Mouse (Mus musculus) CH12.LX (cell line): ENCODE data around the gene Rps6ka5. TPM values are rescaled to one million over a fixed set of nuclear protein-coding genes. Genes with fewer than 3 reads are reported as not detected.

Experiments
- DNase-seq: peaks from one replicate; pipeline ENCODE4 v3.0.0-alpha.2; 2013; ENCODE audit errors: extremely low read depth
- H3K27ac ChIP-seq: 2 replicates; pipeline ENCODE4 v1.5.1; 2012; ENCODE audit warnings: low read depth, mild to moderate bottlenecking, control low read depth, moderate library complexity; ENCODE audit not compliant: insufficient read depth
- H3K27me3 ChIP-seq: replicated peaks from 2 replicates; pipeline ENCODE3; 2012; ENCODE audit warnings: inconsistent platforms
- H3K36me3 ChIP-seq, 2 experiments: replicated peaks in 1 of 2; 2 replicates each; pipeline versions ENCODE3 to v1.6.1; 2012; ENCODE audit warnings: inconsistent platforms in 1 of 2, low read length in 1 of 2, mild to moderate bottlenecking in 1 of 2, mixed read lengths in 1 of 2, moderate library complexity in 1 of 2; ENCODE audit not compliant: control insufficient read depth in 1 of 2, insufficient read depth in 1 of 2
- H3K4me1 ChIP-seq, 2 experiments: 2 replicates each; pipeline ENCODE4 v1.6.1; 2012; ENCODE audit warnings: inconsistent platforms in 1 of 2, moderate library complexity in 1 of 2; ENCODE audit not compliant: insufficient read depth in 2 of 2, control insufficient read depth in 1 of 2
- H3K4me2 ChIP-seq: 2 replicates; pipeline ENCODE4 v1.6.1; 2012; ENCODE audit warnings: low read depth, mild to moderate bottlenecking, control low read depth; ENCODE audit not compliant: poor library complexity, insufficient read depth, severe bottlenecking
- H3K4me3 ChIP-seq, 3 experiments: fragments of 150-350 bp in 1 of 3; sonication (generic) in 1 of 3; replicated peaks in 1 of 3; 2 replicates each; pipeline versions ENCODE3 to v1.5.1; 2011 to 2012; ENCODE audit warnings: low read depth in 2 of 3, low read length in 2 of 3, mild to moderate bottlenecking in 2 of 3, moderate library complexity in 2 of 3, control low read depth in 1 of 3, improper control_type of control experiment in 1 of 3, inconsistent platforms in 1 of 3, mixed read lengths in 1 of 3; ENCODE audit not compliant: poor library complexity in 1 of 3
- H3K79me2 ChIP-seq: replicated peaks from 2 replicates; pipeline ENCODE4 v1.6.1; 2012; ENCODE audit warnings: mild to moderate bottlenecking, moderate library complexity; ENCODE audit not compliant: control insufficient read depth, poor library complexity, insufficient read depth, severe bottlenecking; ENCODE audit errors: extremely low read depth
- H3K9ac ChIP-seq: 2 replicates; pipeline ENCODE4 v1.6.1; 2012; ENCODE audit warnings: low read depth, mild to moderate bottlenecking, control low read depth, moderate library complexity; ENCODE audit not compliant: insufficient read depth
- H3K9me3 ChIP-seq: replicated peaks from 2 replicates; pipeline ENCODE3; 2012; ENCODE audit warnings: low read length, inconsistent platforms, mixed read lengths
- BHLHE40 ChIP-seq: IDR thresholded peaks from 2 replicates; pipeline ENCODE4 v1.6.1; 2011; ENCODE audit warnings: mild to moderate bottlenecking, low read depth, low read length, improper control_type of control experiment
- CHD1 ChIP-seq: IDR thresholded peaks from 2 replicates; pipeline ENCODE4 v1.6.1; 2012; ENCODE audit warnings: low read depth, low read length, improper control_type of control experiment, inconsistent platforms
- CHD2 ChIP-seq: IDR thresholded peaks from 2 replicates; pipeline ENCODE4 v1.6.1; 2011; ENCODE audit warnings: low read length, improper control_type of control experiment
- E2F4 ChIP-seq: IDR thresholded peaks from 2 replicates; pipeline ENCODE4 v1.6.1; 2011; ENCODE audit warnings: low read depth, low read length, improper control_type of control experiment; ENCODE audit not compliant: insufficient replicate concordance
- ELF1 ChIP-seq: IDR thresholded peaks from 2 replicates; pipeline ENCODE4 v1.6.1; 2014; ENCODE audit warnings: low read depth, mild to moderate bottlenecking, inconsistent platforms, low read length, improper control_type of control experiment
- ETS1 ChIP-seq: conservative IDR thresholded peaks from 2 replicates; pipeline ENCODE4 v1.6.1; 2012; ENCODE audit warnings: low read depth, mild to moderate bottlenecking, inconsistent platforms, low read length, improper control_type of control experiment, moderate library complexity
- GABPA ChIP-seq: IDR thresholded peaks from 2 replicates; pipeline ENCODE4 v1.6.1; 2012; ENCODE audit warnings: low read depth, low read length, improper control_type of control experiment, inconsistent platforms; ENCODE audit not compliant: insufficient replicate concordance
- IRF4 ChIP-seq: IDR thresholded peaks from 2 replicates; pipeline ENCODE4 v1.6.1; 2014; ENCODE audit warnings: low read depth, mild to moderate bottlenecking, inconsistent platforms, low read length, improper control_type of control experiment
- JUND ChIP-seq: conservative IDR thresholded peaks from 2 replicates; pipeline ENCODE4 v1.6.1; 2011; ENCODE audit warnings: low read depth, low read length, improper control_type of control experiment
- KAT2A ChIP-seq: IDR thresholded peaks from 2 replicates; pipeline ENCODE4 v1.6.1; 2012; ENCODE audit warnings: low read length, improper control_type of control experiment, inconsistent platforms; ENCODE audit not compliant: insufficient replicate concordance
- MAZ ChIP-seq: IDR thresholded peaks from 2 replicates; pipeline ENCODE4 v1.6.1; 2012; ENCODE audit warnings: low read depth, mild to moderate bottlenecking, inconsistent platforms, low read length, improper control_type of control experiment, moderate library complexity
- MEF2A ChIP-seq: IDR thresholded peaks from 2 replicates; pipeline ENCODE4 v1.6.1; 2014; ENCODE audit warnings: low read depth, mild to moderate bottlenecking, inconsistent platforms, low read length, improper control_type of control experiment, borderline replicate concordance
- MXI1 ChIP-seq: IDR thresholded peaks from 2 replicates; pipeline ENCODE4 v1.6.1; 2011; ENCODE audit warnings: mild to moderate bottlenecking, low read depth, low read length, improper control_type of control experiment
- NELFE ChIP-seq: IDR thresholded peaks from 2 replicates; pipeline ENCODE4 v1.6.1; 2011; ENCODE audit warnings: low read depth, low read length, improper control_type of control experiment
- RAD21 ChIP-seq: IDR thresholded peaks from 2 replicates; pipeline ENCODE4 v1.6.1; 2011; ENCODE audit warnings: low read depth, mild to moderate bottlenecking, low read length, improper control_type of control experiment, moderate library complexity
- RCOR1 ChIP-seq: conservative IDR thresholded peaks from 2 replicates; pipeline ENCODE4 v1.6.1; 2012; ENCODE audit warnings: low read depth, mild to moderate bottlenecking, inconsistent platforms, low read length, improper control_type of control experiment
- SIN3A ChIP-seq: IDR thresholded peaks from 2 replicates; pipeline ENCODE4 v1.6.1; 2012; ENCODE audit warnings: low read length, improper control_type of control experiment, inconsistent platforms
- SMC3 ChIP-seq: IDR thresholded peaks from 2 replicates; pipeline ENCODE4 v1.6.1; 2011; ENCODE audit warnings: low read depth, low read length, improper control_type of control experiment
- TBP ChIP-seq: conservative IDR thresholded peaks from 2 replicates; pipeline ENCODE4 v1.6.1; 2011; ENCODE audit warnings: low read depth, low read length, improper control_type of control experiment
- TCF12 ChIP-seq: IDR thresholded peaks from 2 replicates; pipeline ENCODE4 v1.6.1; 2014; ENCODE audit warnings: low read depth, mild to moderate bottlenecking, inconsistent platforms, low read length, improper control_type of control experiment
- UBTF ChIP-seq: IDR thresholded peaks from 2 replicates; pipeline ENCODE4 v1.6.1; 2012; ENCODE audit warnings: low read depth, mild to moderate bottlenecking, inconsistent platforms, low read length, improper control_type of control experiment, moderate library complexity
- USF1 ChIP-seq: IDR thresholded peaks from 2 replicates; pipeline ENCODE4 v1.6.1; 2014; ENCODE audit warnings: low read depth, mild to moderate bottlenecking, inconsistent platforms, low read length, improper control_type of control experiment
- ZC3H11A ChIP-seq: IDR thresholded peaks from 2 replicates; pipeline ENCODE4 v1.6.1; 2012; ENCODE audit warnings: low read depth, mild to moderate bottlenecking, inconsistent platforms, low read length, improper control_type of control experiment
- ZMIZ1 ChIP-seq: IDR thresholded peaks from 2 replicates; pipeline ENCODE4 v1.6.1; 2012; ENCODE audit warnings: low read depth, mild to moderate bottlenecking, inconsistent platforms, low read length, improper control_type of control experiment
- dilution Hi-C: fragments of 300-500 bp; cut with MboI; formaldehyde crosslinking; loops from 2 replicates; pipeline ENCODE4 v1.14.3; 2020; ENCODE audit warnings: low sequenced_read_pairs; ENCODE audit not compliant: extremely low pct_unique_long_range_greater_than_20kb, extremely low pct_ligation_motif_present
- in situ Hi-C: fragments of 300-500 bp; cut with MboI; formaldehyde crosslinking; loops from 3 replicates; pipeline ENCODE4 v1.14.3; 2019; ENCODE audit warnings: low sequenced_read_pairs, low pct_ligation_motif_present, low pct_unique_long_range_greater_than_20kb, mixed read lengths
- polyA plus RNA-seq: library from polyadenylated mRNA; unstranded; fragments of >175 nt; gene quantifications from 2 replicates; pipeline ENCODE4 v1.2.1, GENCODE M21; 2012; ENCODE audit warnings: low read depth; ENCODE audit not compliant: insufficient read length
- total RNA-seq, 2 experiments: library from RNA; depleted of rRNA; stranded (reverse); fragments of 300-350 nt in 1 of 2; fragments of >200 nt in 1 of 2; gene quantifications; 2 replicates each; pipeline ENCODE4 v1.2.3; 2012 to 2014

Rps6ka5 gene
- total and polyA plus RNA-seq, 3 experiments, result 2.9 to 6.2 (median 4.8) TPM

DNA sequence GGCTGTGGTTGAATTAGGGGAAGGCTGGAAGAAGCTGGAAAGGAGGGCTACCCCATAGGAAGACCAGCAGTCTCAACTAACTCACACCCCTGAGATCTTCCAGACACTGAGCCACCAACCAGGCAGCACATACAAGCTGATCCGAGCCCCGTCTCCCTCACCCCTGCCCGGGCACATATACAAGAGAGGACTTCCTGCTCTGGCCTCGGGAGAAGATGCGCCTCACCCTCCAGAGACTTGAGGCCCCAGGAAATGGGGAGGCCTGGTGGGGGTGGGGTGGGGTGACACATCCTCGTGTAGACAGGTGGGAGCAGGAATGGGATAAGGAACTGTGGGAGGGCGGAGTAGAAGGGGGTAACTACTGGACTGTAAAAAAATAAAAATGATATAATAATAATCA, 45.0 kb downstream of the Rps6ka5 start:
- Histone ChIP-seq H3K27me3 (no peaks in the 10 kb centered on the region), H3K9ac (no peak overlapping the region), H3K79me2 (no peaks in the 10 kb centered on the region), H3K4me3 (no peak overlapping the region), H3K27ac (no peak overlapping the region), H3K9me3 (no peaks in the 10 kb centered on the region), H3K4me1 (peaks cover 6 to 30% of the 10 kb centered on the region in 2 experiments)
- dilution Hi-C loops (no loop called here), in situ Hi-C loops (no loop called here)
- TF ChIP-seq MXI1, result no peak
- TF ChIP-seq IRF4, result no peak
- no peak for TF ChIP-seq USF1
- no peak for TF ChIP-seq SMC3
- TF ChIP-seq UBTF, result no peak
- no peak for TF ChIP-seq TCF12
- TF ChIP-seq RAD21, result no peak
- no peak for TF ChIP-seq GABPA
- no peak for TF ChIP-seq CHD1
- TF ChIP-seq, all 38 proteins: peak for 0
- DNase-seq, result no peak
- Histone ChIP-seq H3K36me3 (peaks cover 0 to 13% of the 10 kb centered on the region in 2 experiments), H3K4me2 (no peak overlapping the region; the same call in 1 of the 2 replicates)

DNA sequence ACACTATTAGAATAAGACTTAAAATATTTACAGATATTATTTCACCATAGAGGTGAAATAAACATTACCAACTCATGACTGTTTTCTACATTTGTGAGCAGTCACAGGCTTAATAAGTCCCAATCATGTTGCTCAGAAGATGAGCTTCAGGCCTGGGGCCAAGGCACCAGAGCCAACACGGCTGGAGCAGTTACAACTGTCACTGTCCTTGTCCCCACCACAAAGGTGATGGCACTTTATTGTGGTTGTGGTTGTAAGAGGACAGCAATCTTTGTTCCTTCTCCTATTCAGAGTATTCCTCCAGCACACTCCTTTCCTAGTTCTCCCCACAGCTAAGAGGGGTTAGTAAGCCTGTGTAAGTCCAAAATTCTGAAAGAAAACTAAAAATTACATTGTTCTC, 45.5 kb downstream of the Rps6ka5 start:
- Histone ChIP-seq H3K4me2 (no peak overlapping the region), H3K36me3 (peaks cover 0 to 13% of the 10 kb centered on the region in 2 experiments), H3K4me1 (peaks cover 6 to 30% of the 10 kb centered on the region in 2 experiments), H3K27me3 (no peaks in the 10 kb centered on the region), H3K79me2 (no peaks in the 10 kb centered on the region), H3K27ac (no peak overlapping the region), H3K9me3 (no peaks in the 10 kb centered on the region), H3K4me3 (no peak overlapping the region), H3K9ac (no peak overlapping the region)
- no peak for DNase-seq
- dilution Hi-C loops, result no loop called here
- no peak for TF ChIP-seq ELF1
- TF ChIP-seq ZC3H11A, result no peak
- no peak for TF ChIP-seq UBTF
- no peak for TF ChIP-seq RAD21
- TF ChIP-seq MEF2A, result no peak
- TF ChIP-seq CHD2, result no peak
- TF ChIP-seq BHLHE40, result no peak
- TF ChIP-seq MAZ, result no peak
- no peak for TF ChIP-seq ZMIZ1
- TF ChIP-seq KAT2A, result no peak
- no peak for TF ChIP-seq MXI1
- no peak for TF ChIP-seq NELFE
- TF ChIP-seq ETS1, result no peak
- TF ChIP-seq SIN3A, result no peak
- TF ChIP-seq RCOR1, result no peak
- no peak for TF ChIP-seq USF1
- TF ChIP-seq JUND, result no peak
- no peak for TF ChIP-seq E2F4
- TF ChIP-seq TBP, result no peak
- in situ Hi-C loops, result no loop called here
